Mouse (Mus musculus) CH12.LX (cell line): Measurements from ENCODE around the gene Sept9.

Experiments used
- CTCF ChIP-seq, 2 experiments: IDR thresholded peaks in 1 of 2; conservative IDR thresholded peaks in 1 of 2; 2 replicates each; pipeline ENCODE4 v1.5.1; 2011 to 2012; ENCODE audit warnings: low read depth in 2 of 2, low read length in 2 of 2, improper control_type of control experiment in 1 of 2, inconsistent platforms in 1 of 2, mild to moderate bottlenecking in 1 of 2, moderate library complexity in 1 of 2
- E2F4 ChIP-seq: IDR thresholded peaks from 2 replicates; pipeline ENCODE4 v1.6.1; 2011; ENCODE audit warnings: low read depth, low read length, improper control_type of control experiment; ENCODE audit not compliant: insufficient replicate concordance
- EP300 ChIP-seq: IDR thresholded peaks from 2 replicates; pipeline ENCODE4 v1.6.1; 2011; ENCODE audit warnings: low read length, improper control_type of control experiment
- MAFK ChIP-seq: IDR thresholded peaks from 2 replicates; pipeline ENCODE4 v1.6.1; 2011; ENCODE audit warnings: low read length, improper control_type of control experiment; ENCODE audit not compliant: insufficient replicate concordance
- MAZ ChIP-seq: IDR thresholded peaks from 2 replicates; pipeline ENCODE4 v1.6.1; 2012; ENCODE audit warnings: low read depth, mild to moderate bottlenecking, inconsistent platforms, low read length, improper control_type of control experiment, moderate library complexity
- POLR2A ChIP-seq: IDR thresholded peaks from 2 replicates; pipeline ENCODE4 v1.6.1; 2011; ENCODE audit warnings: low read depth, mild to moderate bottlenecking, improper control_type of control experiment, low read length
- POLR2AphosphoS2 ChIP-seq: IDR thresholded peaks from 2 replicates; pipeline ENCODE4 v1.6.1; 2011; ENCODE audit warnings: low read depth, low read length, improper control_type of control experiment
- TBP ChIP-seq: conservative IDR thresholded peaks from 2 replicates; pipeline ENCODE4 v1.6.1; 2011; ENCODE audit warnings: low read depth, low read length, improper control_type of control experiment

DNA sequence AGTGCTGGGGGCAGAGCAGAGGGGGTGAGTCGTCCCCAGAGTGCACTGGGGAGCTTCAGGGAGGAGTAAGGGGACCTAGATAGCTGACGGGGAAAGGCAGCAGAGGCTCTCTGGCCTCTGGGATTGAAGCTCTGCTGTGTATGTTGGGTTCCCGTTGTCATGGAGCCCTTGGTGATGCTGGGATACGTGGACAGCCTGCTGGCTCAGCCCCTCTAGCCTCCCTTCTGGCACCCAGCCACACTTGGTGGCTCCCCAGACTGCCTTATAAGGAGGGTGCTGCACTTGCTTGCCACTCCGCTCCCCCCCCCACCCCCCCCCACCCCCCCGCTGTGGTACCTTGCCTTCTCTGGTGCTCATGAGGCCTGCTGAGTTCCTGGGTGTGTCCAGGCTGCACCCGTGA is 95.8 kb downstream of the Sept9 start:
- TF ChIP-seq MAFK (no peak), E2F4 (no peak), POLR2AphosphoS2 (no peak), MAZ (no peak), EP300 (no peak), CTCF (conservative IDR thresholded peaks at IDR 0.05 in 1 of 2, IDR thresholded peaks at IDR 0.05 in 1 of 2; ENCODE audit: low read depth in 2 of 2, low read length in 2 of 2) (no peak), TBP (no peak), POLR2A (no peak)
